Mouse (Mus musculus) gastrocnemius, postnatal 10 days (tissue): ENCODE data around the gene Fgd6. TPM values are rescaled to one million over a fixed set of nuclear protein-coding genes. Genes with fewer than 3 reads are reported as not detected.

Experiments
- DNase-seq: peaks from one replicate; pipeline ENCODE4 v3.0.0; 2021; ENCODE audit warnings: mixed read lengths
- total RNA-seq, 2 experiments: library from RNA; stranded (reverse); gene quantifications; 2 replicates each; pipeline ENCODE4 v1.2.3; 2021

Gene Fgd6
- total RNA-seq, 2 experiments from 2014 or later = 2.0 to 3.2 TPM

DNA sequence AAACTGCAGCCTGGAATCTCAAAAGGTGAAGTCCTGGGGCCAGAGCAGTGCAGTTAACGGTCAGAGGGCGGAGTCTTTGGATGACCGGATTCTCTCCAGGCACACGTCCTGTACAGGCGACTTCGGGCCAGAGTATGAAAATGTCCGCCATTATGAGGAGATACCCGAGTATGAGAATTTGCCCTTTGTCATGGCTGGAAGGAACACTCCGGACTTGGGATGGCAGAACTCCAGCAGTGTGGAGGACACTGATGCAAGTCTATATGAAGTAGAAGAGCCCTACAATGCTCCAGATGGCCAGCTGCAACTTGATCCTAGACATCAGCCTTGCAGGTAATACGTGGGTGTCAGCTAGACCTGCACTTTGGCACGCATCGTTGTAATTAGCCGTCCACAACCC, 9.5 kb downstream of the Fgd6 start:
- DNase-seq = no peak

DNA sequence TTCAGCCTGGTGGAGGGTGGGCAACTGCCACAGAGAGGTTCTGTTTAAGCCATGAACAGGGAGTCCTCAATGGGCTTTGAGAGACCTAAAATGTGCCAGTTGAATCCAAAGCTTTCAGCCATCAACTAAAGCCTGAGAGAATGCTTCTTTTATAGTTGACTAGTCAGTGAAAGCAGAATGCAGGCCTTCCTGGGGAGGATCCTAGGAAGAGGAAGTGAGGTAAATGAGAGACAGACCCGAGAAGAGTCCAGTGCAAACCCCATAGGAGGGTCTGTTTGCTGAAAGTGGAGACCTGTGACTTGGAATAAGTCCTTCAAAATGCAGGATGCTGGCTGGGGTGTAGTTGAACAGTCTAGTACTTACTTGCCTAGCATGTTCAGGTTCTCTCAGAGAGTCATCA, 11.2 kb downstream of the Fgd6 start:
- no peak for DNase-seq

- DNase-seq = no peak
Observed at GRCm38 (mm10) chr10:94047845-94048559, 12.2 kb downstream of the Fgd6 start.

- no peak for DNase-seq
Observed at GRCm38 (mm10) chr10:94049121-94049520, 13.3 kb downstream of the Fgd6 start.

GRCm38 (mm10) chr10:94050736-94051135, 14.9 kb downstream of the Fgd6 start:
- no peak for DNase-seq

- DNase-seq = no peak
Observed at GRCm38 (mm10) chr10:94056487-94056886, 20.7 kb downstream of the Fgd6 start.

DNA sequence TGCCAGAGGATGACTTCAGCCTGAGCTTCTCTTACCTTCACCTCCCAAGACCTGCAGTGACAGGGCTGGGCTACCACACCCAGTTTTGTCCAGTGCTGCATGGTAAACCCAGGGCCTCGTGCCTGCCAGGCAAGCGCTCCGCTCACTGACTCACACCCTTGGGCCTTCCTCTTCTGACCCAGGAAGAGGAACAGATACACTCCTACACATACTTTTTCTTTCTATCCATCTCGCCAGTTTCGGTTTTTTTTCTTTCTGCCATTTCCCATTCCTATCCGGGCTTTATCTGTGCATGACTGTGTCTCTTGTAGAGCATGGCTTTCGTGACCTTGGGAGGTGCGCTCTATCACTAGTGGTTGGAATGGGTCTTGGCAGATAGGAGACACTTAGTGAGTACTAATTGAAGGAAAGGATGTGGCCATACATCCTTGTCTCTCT, 23.8 kb downstream of the Fgd6 start:
- no peak for DNase-seq

DNA sequence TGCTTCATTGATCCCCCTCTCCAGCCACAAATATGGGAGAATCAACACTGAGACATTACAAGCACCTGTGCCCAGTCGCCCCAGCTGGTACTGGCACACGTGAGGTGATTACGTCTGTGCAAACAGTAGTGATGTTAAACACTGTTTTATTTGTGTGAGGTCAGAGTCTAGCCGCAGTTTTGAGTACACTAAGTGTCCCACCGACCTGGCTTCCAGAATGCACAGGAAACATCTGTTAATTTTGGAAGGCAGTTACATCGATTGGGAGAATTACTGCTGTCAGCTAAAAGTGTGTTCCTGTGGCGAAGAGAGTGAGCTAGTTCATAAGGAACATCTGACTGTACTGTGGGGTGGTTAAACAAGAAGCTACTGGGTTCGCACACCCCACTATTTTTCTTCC, 24.4 kb downstream of the Fgd6 start:
- DNase-seq = no peak

- no peak for DNase-seq
Observed at GRCm38 (mm10) chr10:94062357-94062756, 26.6 kb downstream of the Fgd6 start.

DNA sequence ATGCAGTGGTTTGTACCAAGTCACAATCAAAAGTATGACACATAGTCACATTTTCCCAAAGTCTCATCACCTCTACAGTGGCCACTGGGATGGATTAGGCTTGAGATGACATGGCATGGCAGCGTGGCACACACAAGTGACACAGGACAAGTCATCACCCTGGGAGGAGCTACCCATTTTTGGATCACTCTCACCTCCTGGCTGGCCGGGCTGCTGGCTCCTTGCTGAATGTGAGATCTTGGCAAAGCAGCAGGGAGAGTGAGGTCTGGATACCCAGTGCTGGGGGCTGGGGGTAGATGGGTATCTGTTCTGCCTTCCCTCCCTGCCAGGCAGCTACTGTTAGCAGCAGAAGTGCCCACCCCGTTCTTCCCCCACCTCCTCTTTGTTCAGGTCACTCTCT, 31.1 kb downstream of the Fgd6 start:
- DNase-seq = no peak

- no peak for DNase-seq
Observed at GRCm38 (mm10) chr10:94068701-94069100, 32.9 kb downstream of the Fgd6 start.

DNA sequence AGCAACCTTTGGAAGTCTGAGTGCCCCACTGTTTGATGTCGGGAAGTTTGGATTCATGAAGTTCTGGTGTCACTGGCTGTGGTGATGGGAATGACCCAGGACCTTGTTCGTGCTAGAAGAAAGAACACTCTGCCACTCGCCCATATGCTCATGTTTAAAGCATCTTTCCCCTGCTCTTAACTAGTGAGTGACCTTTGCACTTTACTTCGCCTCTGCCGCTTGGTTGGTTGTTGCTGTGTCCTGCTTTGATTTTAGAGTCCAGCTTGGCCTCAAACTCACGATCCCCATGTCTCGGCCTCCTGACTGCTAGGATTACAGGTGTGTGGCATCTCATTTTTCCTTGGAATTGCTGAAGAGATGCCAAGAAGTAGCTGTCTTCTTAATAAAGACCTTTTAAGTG, 35.8 kb downstream of the Fgd6 start:
- no peak for DNase-seq

GRCm38 (mm10) chr10:94072261-94072915, 36.6 kb downstream of the Fgd6 start:
- no peak for DNase-seq

DNA sequence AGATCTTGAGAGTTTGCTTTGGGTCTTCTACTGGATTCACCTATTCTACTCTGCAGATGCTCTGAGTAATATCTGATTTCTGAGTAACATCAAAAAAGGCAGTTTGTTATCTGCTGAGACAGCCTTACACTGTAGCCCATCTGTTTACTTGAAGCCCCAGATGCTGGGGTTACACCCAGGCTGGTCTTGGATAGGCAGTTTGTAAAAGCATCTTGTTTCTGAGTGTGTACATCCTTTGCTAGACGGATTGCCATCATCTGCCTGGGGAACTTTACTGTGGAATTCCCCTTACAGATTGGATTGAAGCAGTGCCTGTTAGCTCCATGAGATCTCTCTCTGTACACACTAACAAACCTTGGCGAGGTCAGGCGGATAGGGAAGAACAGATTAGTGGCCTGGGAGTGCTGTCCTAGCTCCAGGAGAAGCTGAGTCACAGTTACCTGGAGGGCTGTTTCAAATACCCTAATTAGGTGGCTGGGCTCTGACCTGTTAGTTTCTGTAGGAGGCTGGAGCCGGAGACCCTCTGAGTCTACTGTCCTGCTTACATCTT, 37.2 kb downstream of the Fgd6 start:
- DNase-seq = no peak

- no peak for DNase-seq
Observed at GRCm38 (mm10) chr10:94076966-94077825, 41.4 kb downstream of the Fgd6 start.

- no peak for DNase-seq
Observed at GRCm38 (mm10) chr10:94080740-94081139, 44.9 kb downstream of the Fgd6 start.

DNA sequence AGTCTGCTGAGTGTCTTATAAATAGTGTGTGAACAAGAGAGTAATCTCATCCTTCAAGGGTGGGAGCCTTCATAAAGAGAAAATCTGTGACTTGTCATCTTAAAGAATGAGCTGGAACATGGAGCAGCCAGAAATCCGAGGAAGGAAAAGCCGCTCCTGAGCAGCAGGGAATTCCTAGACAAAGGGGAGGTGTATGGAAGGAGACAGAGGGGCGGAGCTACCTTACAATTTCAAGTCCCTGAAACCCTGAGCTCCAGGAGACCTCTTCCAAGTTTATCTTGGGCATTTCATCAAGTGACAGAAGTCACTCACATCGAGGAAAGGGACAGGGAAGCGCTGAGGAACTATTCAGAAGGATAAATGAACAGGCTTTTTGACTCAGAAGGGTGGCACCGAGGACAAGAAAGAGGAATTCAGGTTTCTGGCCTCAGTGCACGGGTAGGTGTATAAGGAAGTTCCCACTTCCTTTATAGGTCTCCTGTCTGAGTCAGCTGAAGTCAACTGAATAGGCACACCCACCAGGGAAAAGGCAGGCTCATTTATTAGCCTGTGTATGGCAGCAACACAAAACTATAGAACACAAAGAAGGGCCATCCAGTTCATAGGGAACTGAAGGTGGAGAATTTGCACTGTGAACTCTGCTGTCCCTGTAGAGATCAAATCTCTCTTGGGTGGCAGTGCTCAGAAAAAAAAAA, 46.4 kb downstream of the Fgd6 start:
- DNase-seq = no peak

- DNase-seq = no peak
Observed at GRCm38 (mm10) chr10:94086315-94086714, 50.5 kb downstream of the Fgd6 start.

DNA sequence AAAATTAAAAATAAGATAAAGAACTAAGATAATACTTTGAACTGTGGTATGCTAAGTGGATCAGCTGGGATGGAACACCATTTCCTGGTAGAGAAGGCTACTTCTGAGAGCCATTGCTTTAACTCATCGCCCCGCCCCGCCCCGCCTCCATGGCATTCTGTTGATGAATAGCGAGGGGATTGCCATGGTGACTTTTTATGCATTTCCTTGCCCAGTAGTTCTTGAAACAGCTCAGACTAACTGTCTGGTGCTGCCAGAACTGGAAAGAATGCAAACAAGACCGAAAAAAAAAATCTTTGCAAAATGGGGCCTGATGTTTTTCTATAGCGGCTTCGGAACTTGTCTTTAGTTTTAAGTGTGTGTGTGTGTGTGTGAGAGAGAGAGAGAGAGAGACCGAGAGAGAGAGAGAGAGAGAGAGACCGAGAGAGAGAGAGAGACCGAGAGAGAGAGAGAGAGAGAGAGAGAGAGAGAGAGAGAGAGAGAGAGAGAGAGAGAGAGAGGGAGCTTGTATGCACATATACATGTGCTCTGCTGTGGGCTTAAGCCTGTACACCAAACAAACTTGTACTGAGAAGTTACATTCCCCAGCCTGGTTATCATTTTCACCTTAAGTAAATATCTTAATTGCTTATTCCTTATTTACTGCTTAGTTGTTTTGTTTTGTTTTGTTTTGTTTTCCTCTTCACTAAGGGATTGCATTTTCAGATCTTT, 51.7 kb downstream of the Fgd6 start:
- DNase-seq = no peak

- no peak for DNase-seq
Observed at GRCm38 (mm10) chr10:94090032-94090431, 54.2 kb downstream of the Fgd6 start.

GRCm38 (mm10) chr10:94093534-94093933, 57.7 kb downstream of the Fgd6 start:
- no peak for DNase-seq
